Mouse (Mus musculus) heart, postnatal 0 days (tissue): ENCODE data around the gene Ank. TPM values are rescaled to one million over a fixed set of nuclear protein-coding genes. Genes with fewer than 3 reads are reported as not detected.
A peak's percentile ranks its signal among the peaks of the same experiment; 100 is the strongest.

Experiments used
- ATAC-seq: fragments of 200-750 bp; cut with Nextera tagmentation; 2 replicates; pipeline ENCODE4 v1.8.0; 2017; ENCODE audit warnings: low read depth, moderate number of reproducible peaks, moderate library complexity; ENCODE audit not compliant: insufficient read depth
- DNase-seq: peaks from one replicate; pipeline ENCODE4 v3.0.0-alpha.2; 2016; ENCODE audit warnings: low spot score
- H3K27ac ChIP-seq: fragments of 300-500 bp; sonication (generic); 2 replicates; pipeline ENCODE4 v1.5.1; 2014; ENCODE audit warnings: low read depth, mild to moderate bottlenecking
- H3K27me3 ChIP-seq: fragments of 300-500 bp; sonication (generic); 2 replicates; pipeline ENCODE4 v1.6.1; 2014; ENCODE audit warnings: low read length, mixed read lengths; ENCODE audit not compliant: control insufficient read depth, insufficient read depth
- H3K36me3 ChIP-seq: fragments of 300-500 bp; sonication (generic); replicated peaks from 2 replicates; pipeline ENCODE4 v1.6.1; 2014; ENCODE audit warnings: low read length, mixed read lengths; ENCODE audit not compliant: control insufficient read depth, insufficient read depth
- H3K4me1 ChIP-seq: fragments of 300-500 bp; sonication (generic); 2 replicates; pipeline ENCODE4 v1.6.1; 2014; ENCODE audit warnings: antibody characterized with exemption; ENCODE audit not compliant: control insufficient read depth, insufficient read depth
- H3K4me2 ChIP-seq: fragments of 300-500 bp; sonication (generic); 2 replicates; pipeline ENCODE4 v1.6.1; 2014; ENCODE audit warnings: low read depth, mild to moderate bottlenecking, low read length, moderate library complexity
- H3K4me3 ChIP-seq: fragments of 300-500 bp; sonication (generic); 2 replicates; pipeline ENCODE4 v1.5.1; 2014; ENCODE audit warnings: low read depth, low read length
- H3K9ac ChIP-seq: fragments of 300-500 bp; sonication (generic); replicated peaks from 2 replicates; pipeline ENCODE4 v1.6.1; 2014; ENCODE audit warnings: low read depth, low read length, mixed read lengths
- H3K9me3 ChIP-seq: fragments of 300-500 bp; sonication (generic); replicated peaks from 2 replicates; pipeline ENCODE4 v1.6.1; 2016; ENCODE audit warnings: low read length; ENCODE audit not compliant: control insufficient read depth
- CTCF ChIP-seq: IDR thresholded peaks from 2 replicates; pipeline ENCODE4 v1.5.1; 2016; ENCODE audit warnings: antibody characterized with exemption, control low read depth, low read depth
- EP300 ChIP-seq: IDR thresholded peaks from 2 replicates; pipeline ENCODE4 v1.6.1; 2016; ENCODE audit warnings: antibody characterized with exemption, low read depth
- WGBS: fragments of 180-500 bp; shearing (Covaris S2); extraction: QIAGEN DNeasy Blood & Tissue Kit; methylation state at CpG from one replicate; pipeline ENCODE4 v1.1.7; 2014; 5-methylcytosine and 5-hydroxymethylcytosine counted together
- polyA plus RNA-seq: library from polyadenylated mRNA; unstranded; fragments of >200 nt; fragmentation: Nextera tagmentation; extraction: Ambion mirVana; gene quantifications from 2 replicates; pipeline ENCODE4 v1.2.1, GENCODE M21; 2015
- total RNA-seq: library from RNA; depleted of rRNA; stranded (reverse); fragments of >200 nt; gene quantifications from 2 replicates; pipeline ENCODE4 v1.2.3, GENCODE M21; 2014; ENCODE audit warnings: low replicate concordance

Gene Ank
- total and polyA plus RNA-seq, 2 experiments from 2014 or later = 21.2 to 30.6 TPM

GRCm38 (mm10) chr15:27498078-27498477 lies 31.6 kb downstream of the Ank start:
- Histone ChIP-seq H3K27me3 (no peaks in the 10 kb centered on the region), H3K9me3 (no peaks in the 10 kb centered on the region), H3K9ac (no peak overlapping the region), H3K4me1 (peaks cover 43% of the 10 kb centered on the region), H3K4me2 (no peak overlapping the region), H3K36me3 (no peaks in the 10 kb centered on the region), H3K27ac (no peak overlapping the region), H3K4me3 (no peak overlapping the region)
- no peak for TF ChIP-seq EP300
- no peak for TF ChIP-seq CTCF
- ATAC-seq (no peak), DNase-seq (no peak)
- 89% methylated on average over 5 of the region's 5 CpGs for WGBS

DNA sequence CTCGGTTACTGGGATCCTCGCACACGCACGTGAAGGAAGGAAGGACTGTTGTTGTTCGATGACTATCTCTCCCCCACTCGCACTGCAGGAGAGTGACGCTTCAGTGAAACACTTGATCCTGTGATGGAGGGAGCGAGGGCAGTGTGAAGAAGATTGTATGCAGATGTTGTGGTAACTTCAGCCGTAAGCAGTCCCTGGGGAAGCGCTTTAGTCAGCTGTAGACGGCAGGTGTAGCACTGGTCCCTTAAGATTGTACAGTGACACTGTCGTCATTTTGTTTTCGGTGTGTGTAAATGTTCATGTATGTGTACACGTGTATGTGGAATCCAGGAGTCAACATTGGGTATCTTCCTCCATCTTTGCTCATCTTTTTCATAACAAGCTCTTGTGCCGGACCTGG lies 33.9 kb downstream of the Ank start:
- no peak overlapping the region for H3K27ac ChIP-seq
- peaks cover 50% of the 10 kb centered on the region for H3K4me1 ChIP-seq
- H3K9ac ChIP-seq = no peak overlapping the region
- DNase-seq (no peak), ATAC-seq (no peak)
- H3K36me3 ChIP-seq = no peaks in the 10 kb centered on the region
- H3K27me3 ChIP-seq = no peaks in the 10 kb centered on the region
- no peak overlapping the region for H3K4me3 ChIP-seq
- H3K9me3 ChIP-seq = no peaks in the 10 kb centered on the region
- WGBS = 78% methylated on average over 15 of the region's 15 CpGs
- TF ChIP-seq EP300 (no peak), CTCF (no peak)
- no peak overlapping the region for H3K4me2 ChIP-seq

DNA sequence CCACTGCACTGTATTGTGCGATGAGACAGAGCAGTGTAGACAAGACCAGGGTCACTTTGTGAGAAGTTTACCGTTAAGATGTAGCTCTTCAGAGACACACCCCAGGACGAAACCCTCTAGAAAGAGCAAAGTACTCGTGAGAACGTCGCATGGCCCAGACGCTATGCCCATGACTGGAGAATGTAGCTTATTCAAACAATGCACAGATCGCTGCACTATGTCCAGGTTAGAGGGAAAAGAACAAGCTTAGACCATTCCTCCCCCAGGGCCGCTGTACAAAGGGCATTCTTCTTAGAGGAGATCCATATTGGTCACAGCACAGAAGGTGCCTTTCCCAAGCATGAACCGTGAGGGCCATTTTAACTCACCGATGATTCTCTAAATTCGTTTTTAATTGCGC lies 35.9 kb downstream of the Ank start:
- DNase-seq (no peak), ATAC-seq (no peak)
- Histone ChIP-seq H3K9ac (no peak overlapping the region), H3K9me3 (no peaks in the 10 kb centered on the region), H3K4me3 (no peak overlapping the region), H3K4me2 (no peak overlapping the region), H3K27ac (peak overlapping the region; percentile 69), H3K4me1 (peaks cover 59% of the 10 kb centered on the region), H3K27me3 (no peaks in the 10 kb centered on the region), H3K36me3 (no peaks in the 10 kb centered on the region)
- TF ChIP-seq EP300 (no peak), CTCF (no peak)
- WGBS = 62% methylated on average over 13 of the region's 13 CpGs

- Histone ChIP-seq H3K4me2 (no peak overlapping the region; the same call in 1 of the 2 replicates), H3K36me3 (no peaks in the 10 kb centered on the region), H3K27ac (peak overlapping the region; percentile 69), H3K4me3 (no peak overlapping the region), H3K9me3 (no peaks in the 10 kb centered on the region), H3K27me3 (no peaks in the 10 kb centered on the region), H3K4me1 (peaks cover 66% of the 10 kb centered on the region), H3K9ac (no peak overlapping the region)
- ATAC-seq = peak; percentile 49; the same call in 1 of the 2 replicates
- whole genome bisulfite sequencing = 20% methylated on average over 9 of the region's 9 CpGs
- DNase-seq = peak; percentile 43
- TF ChIP-seq CTCF (no peak), EP300 (no peak)
These were observed 36.7 kb downstream of the Ank start for GRCm38 (mm10) chr15:27503221-27503620.

DNA sequence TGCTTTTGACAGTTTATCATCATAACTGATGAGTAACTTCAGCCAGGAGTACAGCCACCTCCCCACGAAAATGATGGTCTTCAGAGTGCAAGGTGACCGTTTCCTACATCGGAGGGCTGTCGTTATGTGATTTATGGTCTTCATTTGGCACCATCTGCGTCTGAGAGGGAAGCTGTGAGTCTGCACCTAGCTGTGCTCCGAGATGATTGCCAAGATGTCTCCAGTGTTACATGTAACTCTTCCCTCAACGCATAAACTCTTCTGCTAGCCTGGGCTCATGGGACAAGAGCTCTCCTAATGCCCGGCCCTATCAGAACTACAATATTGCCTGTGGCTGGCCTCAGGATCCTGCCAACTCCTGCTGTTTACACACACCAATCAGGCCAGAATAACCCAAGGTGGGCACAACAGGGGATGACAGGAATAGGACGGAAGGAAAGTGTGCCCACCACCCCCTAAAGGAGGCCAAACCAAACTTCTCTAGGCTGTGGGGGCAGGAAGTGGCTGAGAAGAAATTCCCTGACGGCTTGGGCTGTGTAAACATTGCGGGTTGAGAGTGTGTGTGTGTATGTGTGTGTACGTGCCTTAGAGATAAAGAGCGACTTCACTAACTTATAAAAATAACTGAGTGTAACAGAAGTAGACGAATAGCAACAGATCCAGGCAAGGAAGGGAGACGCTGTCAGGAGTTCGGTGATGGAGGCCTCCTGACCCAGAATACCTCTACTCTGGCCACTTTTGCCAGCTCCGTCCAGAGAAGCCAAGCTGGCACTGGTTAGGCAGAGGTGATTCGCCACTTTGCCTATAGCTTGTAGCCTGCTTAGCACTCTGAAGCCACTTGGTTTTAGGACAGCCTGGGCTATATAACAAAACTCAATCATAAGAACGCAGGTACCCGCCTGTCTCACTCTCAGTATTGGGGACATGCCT lies 37.6 kb downstream of the Ank start:
- no peak overlapping the region for H3K9ac ChIP-seq
- no peak for TF ChIP-seq EP300
- TF ChIP-seq CTCF = no peak
- H3K27me3 ChIP-seq = no peaks in the 10 kb centered on the region
- DNase-seq = peak; percentile 21
- no peaks in the 10 kb centered on the region for H3K9me3 ChIP-seq
- no peak for ATAC-seq
- peaks cover 74% of the 10 kb centered on the region for H3K4me1 ChIP-seq
- H3K4me2 ChIP-seq = no peak overlapping the region; the same call in 1 of the 2 replicates
- H3K36me3 ChIP-seq = no peaks in the 10 kb centered on the region
- peak overlapping the region; percentile 69 for H3K27ac ChIP-seq
- H3K4me3 ChIP-seq = no peak overlapping the region
- WGBS = 38% methylated on average over 20 of the region's 20 CpGs
